Mouse (Mus musculus): Measurements from ENCODE around the gene Aif1l.

The Aif1l gene

GRCm38 (mm10) chr2:31952725-31953124 is 2.8 kb downstream of the Aif1l start:
- DNase-seq (ENCODE audit: low spot score in 2 of 2), result no peak

GRCm38 (mm10) chr2:31953687-31954086 is 3.7 kb downstream of the Aif1l start:
- DNase-seq (ENCODE audit: low spot score in 2 of 2), result no peak

DNA sequence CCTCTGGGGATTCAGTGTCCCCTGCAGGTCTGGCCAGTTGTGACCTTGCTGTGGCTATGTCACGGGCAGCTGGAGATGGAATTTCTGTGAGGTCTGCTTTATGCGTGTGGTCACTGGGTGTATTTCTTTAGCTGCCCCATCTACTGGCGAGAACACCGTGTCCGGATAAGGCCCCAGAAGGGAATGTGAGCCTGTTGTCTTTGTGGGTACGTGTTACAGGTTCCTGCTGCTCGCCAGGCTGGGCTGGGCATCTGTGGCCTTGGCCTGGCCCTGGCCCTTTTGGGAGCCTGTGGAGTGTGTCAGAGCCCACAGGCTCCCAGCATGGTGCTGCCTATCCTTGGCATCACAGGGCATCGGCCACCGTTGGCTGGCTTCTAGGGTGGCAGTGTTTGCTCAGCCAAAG is 4.8 kb downstream of the Aif1l start:
- no peak for DNase-seq (ENCODE audit: low spot score in 2 of 2)

- no peak for DNase-seq (ENCODE audit: low spot score in 2 of 2)
These were observed 5.7 kb downstream of the Aif1l start for GRCm38 (mm10) chr2:31955686-31956085.

- DNase-seq (ENCODE audit: low spot score in 2 of 2), result no peak
These were observed 7.3 kb downstream of the Aif1l start for GRCm38 (mm10) chr2:31957211-31957610.

GRCm38 (mm10) chr2:31960986-31961385 is 11.0 kb downstream of the Aif1l start:
- DNase-seq (ENCODE audit: low spot score in 2 of 2), result no peak

- DNase-seq (ENCODE audit: low spot score in 2 of 2), result no peak
These were observed 11.9 kb downstream of the Aif1l start for GRCm38 (mm10) chr2:31961791-31962222.

DNA sequence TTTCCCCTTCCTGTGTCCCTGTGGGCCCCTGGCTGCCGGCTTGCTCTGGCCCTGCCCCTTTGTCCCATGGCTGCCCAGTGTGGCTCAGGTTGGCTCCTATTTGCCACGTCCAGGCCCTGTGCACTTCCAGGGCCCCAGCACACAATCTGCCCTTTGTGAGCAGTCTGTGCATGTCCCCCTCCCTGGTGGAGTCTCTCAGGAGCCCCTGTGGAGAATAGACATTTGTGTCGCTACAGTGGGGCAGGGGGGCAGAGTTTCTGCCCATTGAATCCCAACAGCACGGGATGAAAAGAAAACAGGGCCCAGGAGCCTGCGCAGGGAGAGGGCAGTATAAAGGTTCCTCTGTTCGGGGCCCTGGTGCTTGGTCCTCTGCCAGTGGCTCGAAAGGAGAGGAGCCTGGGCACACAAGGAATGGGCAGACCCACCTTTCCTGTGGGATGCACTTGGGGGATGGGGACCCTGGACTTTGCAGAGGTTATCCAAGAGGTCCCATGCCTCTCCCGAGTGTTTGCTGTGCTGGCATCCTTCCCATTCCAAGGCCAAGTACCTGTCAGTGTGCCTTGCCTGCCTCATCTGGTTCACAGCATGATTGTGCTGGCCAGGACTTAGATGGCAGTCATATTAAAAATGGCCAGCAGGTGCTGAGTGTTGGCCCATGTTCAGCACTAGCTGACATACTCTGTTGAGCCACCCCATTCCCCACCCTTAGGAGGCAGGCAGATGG is 12.7 kb downstream of the Aif1l start:
- DNase-seq (ENCODE audit: low spot score in 2 of 2), result peak; percentile 63 to 73

DNA sequence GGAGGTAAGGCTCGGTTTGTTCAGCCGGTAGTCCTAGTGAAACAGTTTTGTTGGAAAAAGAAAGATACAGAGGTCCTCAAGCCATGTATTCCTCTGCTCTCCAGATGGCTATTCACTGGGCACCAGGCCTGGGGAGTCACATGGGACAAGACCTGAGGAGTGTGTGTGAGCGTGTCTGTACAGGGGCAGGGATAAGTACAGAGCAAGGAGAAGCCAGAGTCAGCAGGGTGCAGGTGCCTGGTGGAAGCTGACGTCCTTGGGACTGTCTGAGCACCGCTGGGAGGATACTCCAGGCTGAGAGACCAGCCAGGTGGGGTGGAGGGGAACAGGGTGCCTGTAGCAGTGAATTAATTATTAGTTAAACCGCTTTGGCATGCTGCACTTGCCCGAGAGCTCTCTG is 13.6 kb downstream of the Aif1l start:
- DNase-seq (ENCODE audit: low spot score in 2 of 2), result no peak

- DNase-seq (ENCODE audit: low spot score in 2 of 2), result no peak
These were observed 14.3 kb downstream of the Aif1l start for GRCm38 (mm10) chr2:31964191-31964590.

- no peak for DNase-seq (ENCODE audit: low spot score in 2 of 2)
These were observed 15.2 kb downstream of the Aif1l start for GRCm38 (mm10) chr2:31965110-31965509.

GRCm38 (mm10) chr2:31966801-31967200 is 16.9 kb downstream of the Aif1l start:
- DNase-seq (ENCODE audit: low spot score in 2 of 2), result no peak

DNA sequence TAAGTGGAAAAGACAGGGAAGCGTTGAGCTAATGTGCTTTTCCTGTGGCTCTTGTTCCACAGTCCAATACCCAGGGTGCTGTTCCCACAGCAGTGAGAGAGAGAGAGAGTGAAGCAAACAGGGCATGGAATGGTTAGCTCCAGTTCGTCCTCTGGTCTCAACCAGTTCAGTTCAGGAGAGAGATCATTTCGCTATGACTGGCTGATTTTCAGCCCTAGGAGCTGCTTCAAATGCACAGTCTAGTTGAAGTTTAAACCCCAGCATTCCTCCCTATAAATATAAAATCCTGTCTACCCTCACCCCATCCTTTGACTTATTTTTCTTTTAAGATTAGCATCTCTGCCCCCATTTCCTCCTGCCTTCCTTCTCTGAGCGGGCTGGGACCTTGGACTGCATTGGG is 22.6 kb downstream of the Aif1l start:
- no peak for DNase-seq (ENCODE audit: low spot score in 2 of 2)

GRCm38 (mm10) chr2:31974141-31974808 is 24.3 kb downstream of the Aif1l start, which contains the start of gene Nup214:
Gene Nup214 (plus strand): TSS chr2:31974436.
- DNase-seq (ENCODE audit: low spot score in 2 of 2), result peak; percentile 98 to 99

GRCm38 (mm10) chr2:31974809-31975371 is 25.0 kb downstream of the Aif1l start:
- no peak for DNase-seq (ENCODE audit: low spot score in 2 of 2)

GRCm38 (mm10) chr2:31987774-31988173 is 37.8 kb downstream of the Aif1l start:
- no peak for DNase-seq (ENCODE audit: low spot score in 2 of 2)

DNA sequence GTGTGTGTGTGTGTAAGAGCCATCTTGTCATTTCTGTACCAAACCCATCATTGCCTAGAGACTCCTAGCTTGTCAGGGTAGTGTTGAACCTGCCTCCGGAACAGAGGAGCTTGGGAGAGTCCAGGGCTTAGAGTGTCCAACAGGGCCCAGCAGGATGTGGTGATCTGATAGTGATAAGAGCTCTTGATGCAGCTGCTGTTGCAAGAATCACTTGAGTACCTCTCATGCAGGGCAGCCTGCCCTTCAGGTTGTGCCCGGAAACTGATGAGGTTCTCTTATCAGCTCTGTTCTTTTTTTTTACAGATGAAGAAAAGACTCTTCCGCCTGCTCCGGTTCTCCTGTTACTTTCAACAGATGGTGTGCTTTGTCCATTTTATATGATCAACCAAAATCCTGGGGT is 41.0 kb downstream of the Aif1l start:
- DNase-seq (ENCODE audit: low spot score in 2 of 2), result no peak

- DNase-seq (ENCODE audit: low spot score in 2 of 2), result no peak
These were observed 45.0 kb downstream of the Aif1l start for GRCm38 (mm10) chr2:31994896-31995295.

- peak; percentile 12 to 37 for DNase-seq (ENCODE audit: low spot score in 2 of 2)
These were observed 46.1 kb downstream of the Aif1l start for GRCm38 (mm10) chr2:31996060-31996459.

DNA sequence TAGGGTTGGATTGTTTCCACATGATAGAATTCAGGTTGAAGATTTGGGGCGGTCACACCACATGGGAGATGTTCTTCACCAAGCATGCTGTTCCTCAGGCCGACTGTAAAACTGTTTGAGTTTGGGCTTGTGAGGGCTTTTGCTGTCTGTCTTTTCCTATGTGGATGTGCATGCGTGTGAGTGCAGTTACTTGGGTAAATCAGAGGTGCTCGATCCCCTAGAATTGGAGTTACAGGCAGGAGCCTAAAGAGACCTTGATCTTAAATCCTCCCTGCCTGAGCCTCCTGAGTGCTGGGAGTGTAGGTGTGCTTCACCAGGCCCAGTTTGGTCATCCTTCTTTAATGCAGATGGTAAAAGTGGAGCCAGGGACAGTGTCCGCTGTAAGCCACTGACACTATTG is 47.6 kb downstream of the Aif1l start:
- DNase-seq (ENCODE audit: low spot score in 2 of 2), result no peak

- no peak for DNase-seq (ENCODE audit: low spot score in 2 of 2)
These were observed 48.5 kb downstream of the Aif1l start for GRCm38 (mm10) chr2:31998443-31998842.

- DNase-seq (ENCODE audit: low spot score in 2 of 2), result no peak
These were observed 58.4 kb downstream of the Aif1l start for GRCm38 (mm10) chr2:32008311-32008710.

DNA sequence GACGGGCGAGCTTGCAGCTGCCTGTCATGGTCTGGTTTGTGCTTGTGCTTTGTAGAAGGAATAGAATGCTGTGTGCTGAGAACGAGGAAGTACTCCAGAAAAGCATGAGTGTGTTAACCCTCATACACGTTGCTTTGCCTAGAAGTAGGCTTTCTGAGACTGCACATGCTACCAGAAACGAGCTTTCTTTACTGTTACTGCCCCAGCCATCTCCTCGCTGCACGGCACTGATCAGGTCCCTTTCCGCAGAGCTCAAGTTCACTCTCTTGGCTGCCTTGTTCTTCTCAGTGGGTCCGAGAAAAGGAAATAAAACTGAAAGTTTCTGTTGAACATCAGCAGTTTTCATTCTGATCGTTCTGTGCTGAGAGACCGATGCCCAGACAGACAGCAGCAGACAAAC is 58.8 kb downstream of the Aif1l start:
- no peak for DNase-seq (ENCODE audit: low spot score in 2 of 2)

All from frontal cortex, postnatal 10 days (tissue).